Mouse (Mus musculus): ENCODE results near the gene Suco.

- no peak for TF ChIP-seq CTCF (IDR thresholded peaks at IDR 0.05; ENCODE audit: low read depth)
- TF ChIP-seq EP300 (IDR thresholded peaks at IDR 0.05; ENCODE audit: low read depth), result no peak
Observed at GRCm38 (mm10) chr1:161877580-161878142, 1.2 kb upstream of the Suco start.
